Mouse (Mus musculus): ENCODE measurements at regions not wholly inside any gene's neighbourhood (a gene's known extent, or its start where the extent isn't known, plus 50 kb on each side); places are given as distances from the start of the nearest gene placed in this dataset.
A peak's percentile ranks its signal among the peaks of the same experiment; 100 is the strongest.

GRCm38 (mm10) chr7:72541521-72542478 is 235.4 kb upstream of the Mctp2 start:
- no peaks in the 10 kb centered on the region for H3K36me3 ChIP-seq (ENCODE audit: control insufficient read depth, insufficient read depth, low read length)
- H3K4me2 ChIP-seq (ENCODE audit: low read depth, low read length) = peak overlapping the region; percentile 36; the same call in 1 of the 2 replicates
- whole genome bisulfite sequencing = 36% methylated on average over 14 of the region's 14 CpGs
- no peak overlapping the region for H3K9ac ChIP-seq (ENCODE audit: low read length)
- H3K4me3 ChIP-seq (replicated peaks; ENCODE audit: low read length) = no peak overlapping the region
- H3K27me3 ChIP-seq (ENCODE audit: control insufficient read depth, insufficient read depth, low read length) = no peaks in the 10 kb centered on the region
- no peak for ATAC-seq (ENCODE audit: insufficient read depth, low FRiP score)
- no peaks in the 10 kb centered on the region for H3K9me3 ChIP-seq (replicated peaks; ENCODE audit: control insufficient read depth, low read length)
- H3K27ac ChIP-seq (ENCODE audit: low read length) = no peak overlapping the region
- no peaks in the 10 kb centered on the region for H3K4me1 ChIP-seq (ENCODE audit: control insufficient read depth, insufficient read depth, low read length)

- ATAC-seq (ENCODE audit: insufficient read depth, low FRiP score) = no peak
- H3K4me3 ChIP-seq (replicated peaks; ENCODE audit: low read length) = no peak overlapping the region
- no peak overlapping the region for H3K9ac ChIP-seq (ENCODE audit: low read length)
- H3K27me3 ChIP-seq (ENCODE audit: control insufficient read depth, insufficient read depth, low read length) = no peaks in the 10 kb centered on the region
- 53% methylated on average over 4 of the region's 4 CpGs for WGBS
- H3K4me1 ChIP-seq (ENCODE audit: control insufficient read depth, insufficient read depth, low read length) = no peaks in the 10 kb centered on the region
- no peak overlapping the region for H3K27ac ChIP-seq (ENCODE audit: low read length)
- 0 out of 2 replicates have a peak, but pooled peaks cover 4% of the 10 kb centered on the region for H3K9me3 ChIP-seq (replicated peaks; ENCODE audit: control insufficient read depth, low read length)
- H3K36me3 ChIP-seq (ENCODE audit: control insufficient read depth, insufficient read depth, low read length) = no peaks in the 10 kb centered on the region
- no peak overlapping the region for H3K4me2 ChIP-seq (ENCODE audit: low read depth, low read length)
These were observed 237.1 kb upstream of the Mctp2 start for GRCm38 (mm10) chr7:72543501-72543900.

GRCm38 (mm10) chr7:72543946-72544345 is 237.5 kb upstream of the Mctp2 start:
- WGBS = 23% methylated on average over 4 of the region's 4 CpGs
- Histone ChIP-seq H3K36me3 (ENCODE audit: control insufficient read depth, insufficient read depth, low read length) (no peaks in the 10 kb centered on the region), H3K4me2 (ENCODE audit: low read depth, low read length) (no peak overlapping the region), H3K9ac (ENCODE audit: low read length) (no peak overlapping the region), H3K4me3 (replicated peaks; ENCODE audit: low read length) (no peak overlapping the region), H3K9me3 (replicated peaks; ENCODE audit: control insufficient read depth, low read length) (0 out of 2 replicates have a peak, but pooled peaks cover 4% of the 10 kb centered on the region), H3K27ac (ENCODE audit: low read length) (no peak overlapping the region), H3K4me1 (ENCODE audit: control insufficient read depth, insufficient read depth, low read length) (no peaks in the 10 kb centered on the region), H3K27me3 (ENCODE audit: control insufficient read depth, insufficient read depth, low read length) (no peaks in the 10 kb centered on the region)
- ATAC-seq (ENCODE audit: insufficient read depth, low FRiP score) = no peak

GRCm38 (mm10) chr7:72567378-72567777 is 261.0 kb upstream of the Mctp2 start:
- no peak for ATAC-seq (ENCODE audit: insufficient read depth, low FRiP score)
- Histone ChIP-seq H3K9ac (ENCODE audit: low read length) (no peak overlapping the region), H3K4me2 (ENCODE audit: low read depth, low read length) (no peak overlapping the region), H3K4me3 (replicated peaks; ENCODE audit: low read length) (no peak overlapping the region), H3K27ac (ENCODE audit: low read length) (no peak overlapping the region), H3K9me3 (replicated peaks; ENCODE audit: control insufficient read depth, low read length) (no peaks in the 10 kb centered on the region), H3K4me1 (ENCODE audit: control insufficient read depth, insufficient read depth, low read length) (no peaks in the 10 kb centered on the region), H3K27me3 (ENCODE audit: control insufficient read depth, insufficient read depth, low read length) (no peaks in the 10 kb centered on the region), H3K36me3 (ENCODE audit: control insufficient read depth, insufficient read depth, low read length) (no peaks in the 10 kb centered on the region)

GRCm38 (mm10) chr7:72569177-72569576 is 262.8 kb upstream of the Mctp2 start:
- ATAC-seq (ENCODE audit: insufficient read depth, low FRiP score) = no peak
- Histone ChIP-seq H3K4me2 (ENCODE audit: low read depth, low read length) (no peak overlapping the region), H3K27me3 (ENCODE audit: control insufficient read depth, insufficient read depth, low read length) (no peaks in the 10 kb centered on the region), H3K9ac (ENCODE audit: low read length) (no peak overlapping the region), H3K9me3 (replicated peaks; ENCODE audit: control insufficient read depth, low read length) (no peaks in the 10 kb centered on the region), H3K36me3 (ENCODE audit: control insufficient read depth, insufficient read depth, low read length) (no peaks in the 10 kb centered on the region), H3K4me1 (ENCODE audit: control insufficient read depth, insufficient read depth, low read length) (no peaks in the 10 kb centered on the region), H3K27ac (ENCODE audit: low read length) (no peak overlapping the region), H3K4me3 (replicated peaks; ENCODE audit: low read length) (no peak overlapping the region)

- H3K4me2 ChIP-seq (ENCODE audit: low read depth, low read length) = no peak overlapping the region
- H3K4me3 ChIP-seq (replicated peaks; ENCODE audit: low read length) = no peak overlapping the region
- H3K27ac ChIP-seq (ENCODE audit: low read length) = no peak overlapping the region
- no peaks in the 10 kb centered on the region for H3K9me3 ChIP-seq (replicated peaks; ENCODE audit: control insufficient read depth, low read length)
- whole genome bisulfite sequencing = 76% methylated on average over 1 of the region's 1 CpGs
- no peak for ATAC-seq (ENCODE audit: insufficient read depth, low FRiP score)
- H3K9ac ChIP-seq (ENCODE audit: low read length) = no peak overlapping the region
- no peaks in the 10 kb centered on the region for H3K4me1 ChIP-seq (ENCODE audit: control insufficient read depth, insufficient read depth, low read length)
- H3K36me3 ChIP-seq (ENCODE audit: control insufficient read depth, insufficient read depth, low read length) = no peaks in the 10 kb centered on the region
- no peaks in the 10 kb centered on the region for H3K27me3 ChIP-seq (ENCODE audit: control insufficient read depth, insufficient read depth, low read length)
These were observed 267.9 kb upstream of the Mctp2 start for GRCm38 (mm10) chr7:72574316-72574715.

- H3K4me1 ChIP-seq (ENCODE audit: control insufficient read depth, insufficient read depth, low read length) = no peaks in the 10 kb centered on the region
- no peak overlapping the region for H3K4me3 ChIP-seq (replicated peaks; ENCODE audit: low read length)
- no peak for ATAC-seq (ENCODE audit: insufficient read depth, low FRiP score)
- no peaks in the 10 kb centered on the region for H3K27me3 ChIP-seq (ENCODE audit: control insufficient read depth, insufficient read depth, low read length)
- H3K36me3 ChIP-seq (ENCODE audit: control insufficient read depth, insufficient read depth, low read length) = no peaks in the 10 kb centered on the region
- 68% methylated on average over 3 of the region's 3 CpGs for WGBS
- H3K4me2 ChIP-seq (ENCODE audit: low read depth, low read length) = no peak overlapping the region
- no peaks in the 10 kb centered on the region for H3K9me3 ChIP-seq (replicated peaks; ENCODE audit: control insufficient read depth, low read length)
- H3K27ac ChIP-seq (ENCODE audit: low read length) = no peak overlapping the region
- H3K9ac ChIP-seq (ENCODE audit: low read length) = no peak overlapping the region
These were observed 278.0 kb upstream of the Mctp2 start for GRCm38 (mm10) chr7:72584427-72584826.

GRCm38 (mm10) chr7:72589241-72589668 is 282.8 kb upstream of the Mctp2 start:
- no peak for ATAC-seq (ENCODE audit: insufficient read depth, low FRiP score)
- H3K36me3 ChIP-seq (ENCODE audit: control insufficient read depth, insufficient read depth, low read length) = no peaks in the 10 kb centered on the region
- H3K9me3 ChIP-seq (replicated peaks; ENCODE audit: control insufficient read depth, low read length) = no peaks in the 10 kb centered on the region
- 63% methylated on average over 3 of the region's 3 CpGs for WGBS
- no peaks in the 10 kb centered on the region for H3K4me1 ChIP-seq (ENCODE audit: control insufficient read depth, insufficient read depth, low read length)
- no peak overlapping the region for H3K4me3 ChIP-seq (replicated peaks; ENCODE audit: low read length)
- no peaks in the 10 kb centered on the region for H3K27me3 ChIP-seq (ENCODE audit: control insufficient read depth, insufficient read depth, low read length)
- no peak overlapping the region for H3K27ac ChIP-seq (ENCODE audit: low read length)
- no peak overlapping the region for H3K4me2 ChIP-seq (ENCODE audit: low read depth, low read length)
- H3K9ac ChIP-seq (ENCODE audit: low read length) = no peak overlapping the region

- Histone ChIP-seq H3K4me1 (ENCODE audit: control insufficient read depth, insufficient read depth, low read length) (no peaks in the 10 kb centered on the region), H3K9me3 (replicated peaks; ENCODE audit: control insufficient read depth, low read length) (no peaks in the 10 kb centered on the region), H3K27ac (ENCODE audit: low read length) (no peak overlapping the region), H3K4me2 (ENCODE audit: low read depth, low read length) (no peak overlapping the region), H3K27me3 (ENCODE audit: control insufficient read depth, insufficient read depth, low read length) (no peaks in the 10 kb centered on the region), H3K4me3 (replicated peaks; ENCODE audit: low read length) (no peak overlapping the region), H3K9ac (ENCODE audit: low read length) (no peak overlapping the region), H3K36me3 (ENCODE audit: control insufficient read depth, insufficient read depth, low read length) (no peaks in the 10 kb centered on the region)
- WGBS = 71% methylated on average over 4 of the region's 4 CpGs
- no peak for ATAC-seq (ENCODE audit: insufficient read depth, low FRiP score)
These were observed 284.1 kb upstream of the Mctp2 start for GRCm38 (mm10) chr7:72590351-72591115.
